Mouse (Mus musculus) CH12F3 (cell line): ENCODE results near the gene Narfl.

ENCODE experiments used
- in situ Hi-C: fragments of 300-500 bp; cut with MboI; formaldehyde crosslinking; loops from 2 replicates; pipeline ENCODE4 v1.14.3; 2020; ENCODE audit warnings: low sequenced_read_pairs

Gene Narfl

GRCm38 (mm10) chr17:25828712-25829557 is 55.4 kb downstream of the Narfl start, which contains the start of gene Jmjd8:
Gene Jmjd8 (plus strand): TSS chr17:25828867.
- in situ Hi-C loops: no loop called here

- in situ Hi-C loops: no loop called here
Observed at GRCm38 (mm10) chr17:25829558-25830017, 56.0 kb downstream of the Narfl start.

DNA sequence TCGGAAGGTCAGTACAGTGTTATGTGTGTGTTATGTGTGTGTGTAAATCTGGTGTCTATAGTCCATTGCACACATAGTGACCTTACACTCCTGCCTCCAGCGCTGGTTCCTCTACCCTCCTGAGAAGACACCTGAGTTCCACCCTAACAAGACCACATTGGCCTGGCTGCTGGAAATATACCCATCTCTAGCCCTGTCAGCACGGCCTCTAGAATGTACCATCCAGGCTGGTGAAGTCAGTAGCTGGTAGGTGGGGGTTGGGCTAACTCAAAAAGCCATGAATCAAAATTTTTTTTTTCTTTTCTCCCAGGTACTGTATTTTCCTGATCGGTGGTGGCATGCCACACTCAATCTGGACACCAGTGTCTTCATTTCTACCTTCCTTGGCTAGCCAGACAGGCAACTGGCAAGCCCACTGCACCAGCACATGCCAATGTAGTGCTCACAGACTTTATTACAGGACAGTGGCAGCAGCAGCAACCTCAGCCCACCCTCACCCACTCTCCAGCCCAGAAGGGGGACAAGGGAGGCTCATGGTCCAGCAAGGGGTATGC is 56.7 kb downstream of the Narfl start:
- in situ Hi-C loops: no loop called here

- in situ Hi-C loops: no loop called here
Observed at GRCm38 (mm10) chr17:25830806-25831431, 57.3 kb downstream of the Narfl start.

DNA sequence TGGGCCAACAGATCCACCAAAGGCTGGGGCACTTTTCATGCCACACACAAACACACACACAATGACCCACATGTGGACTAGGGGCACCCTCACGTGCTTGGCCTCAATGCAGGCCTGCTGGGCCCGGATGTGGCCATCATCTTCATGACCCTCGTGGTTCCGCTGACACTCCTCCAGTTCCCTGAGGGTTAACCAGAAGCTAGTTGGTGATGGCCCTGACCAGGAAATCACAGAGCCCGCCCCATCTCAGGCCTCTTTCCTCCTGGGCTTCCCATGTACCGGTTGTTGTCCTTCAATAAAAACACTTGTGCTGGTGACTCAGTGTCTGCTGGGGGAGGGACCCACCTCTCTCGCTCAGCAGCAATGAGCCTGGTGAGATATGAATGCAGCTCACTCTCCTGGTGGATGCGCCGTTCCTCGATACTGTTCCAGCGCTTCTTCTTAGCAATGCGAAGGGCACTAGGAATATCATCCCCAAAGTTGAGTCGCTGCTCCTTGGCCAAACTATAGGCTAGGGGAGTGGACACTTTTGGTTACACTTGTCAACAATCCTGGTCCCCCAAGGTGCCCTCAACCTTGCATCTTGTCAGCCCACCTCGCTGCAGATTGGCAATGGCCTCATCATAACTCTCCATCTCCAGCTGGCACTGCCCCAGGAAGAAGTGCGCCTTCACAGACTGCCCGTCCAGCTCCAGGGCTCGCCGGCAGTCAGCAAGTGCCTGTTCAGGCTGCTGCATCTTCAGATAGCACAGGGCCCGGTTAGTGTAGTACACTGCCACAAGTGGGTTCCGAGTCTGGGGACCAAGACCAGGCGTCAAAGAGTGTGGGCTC is 58.1 kb downstream of the Narfl start:
- in situ Hi-C loops: no loop called here

DNA sequence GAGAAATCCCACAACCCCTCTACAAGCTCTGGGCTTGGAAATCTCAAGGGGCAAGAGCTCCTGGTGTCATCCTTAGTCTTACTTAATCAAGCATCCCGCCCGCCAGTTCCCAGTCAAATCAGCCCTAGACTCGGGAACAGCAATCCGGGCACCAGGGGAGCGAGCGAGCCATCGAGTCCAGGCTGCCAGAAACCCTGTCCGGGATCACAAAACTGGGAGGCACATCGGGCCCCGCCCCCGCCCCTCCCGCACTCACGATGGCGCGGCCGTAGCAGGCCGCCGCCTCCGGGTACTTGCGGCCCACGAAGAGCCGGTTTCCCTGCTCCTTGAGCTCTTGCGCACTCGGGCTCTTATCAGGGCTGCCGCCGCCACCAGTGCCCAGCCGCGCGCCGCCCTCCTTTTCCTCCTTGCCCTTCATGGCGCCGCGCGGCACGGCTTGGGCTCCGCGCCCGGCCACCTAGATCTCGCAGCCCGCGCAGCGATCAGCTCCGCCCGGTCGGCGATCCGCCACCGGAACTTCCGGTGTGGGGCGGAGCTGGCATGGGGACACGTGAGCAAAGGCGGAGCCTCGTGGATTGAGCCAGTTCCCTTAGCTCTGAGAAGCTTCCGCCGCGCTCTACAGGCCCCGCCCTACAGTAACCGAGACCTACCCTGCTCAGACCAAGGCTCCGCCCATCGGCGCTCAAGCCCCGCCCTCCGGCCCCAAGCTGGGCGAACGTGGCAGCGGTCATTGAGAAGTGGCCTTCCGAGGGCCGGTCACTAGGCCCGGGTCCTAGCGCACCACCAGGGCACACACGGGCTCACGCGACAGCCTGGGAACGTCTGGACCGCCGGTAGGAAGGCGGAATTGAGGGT is 59.1 kb downstream of the Narfl start:
- in situ Hi-C loops: no loop called here
